Mouse (Mus musculus) heart, postnatal 0 days (tissue): ENCODE data around the gene Gna13. TPM values are rescaled to one million over a fixed set of nuclear protein-coding genes. Genes with fewer than 3 reads are reported as not detected.

ENCODE experiments used
- ATAC-seq: fragments of 200-750 bp; cut with Nextera tagmentation; 2 replicates; pipeline ENCODE4 v1.8.0; 2017; ENCODE audit warnings: low read depth, moderate number of reproducible peaks, moderate library complexity; ENCODE audit not compliant: insufficient read depth
- DNase-seq: peaks from one replicate; pipeline ENCODE4 v3.0.0-alpha.2; 2016; ENCODE audit warnings: low spot score
- H3K27ac ChIP-seq: fragments of 300-500 bp; sonication (generic); 2 replicates; pipeline ENCODE4 v1.5.1; 2014; ENCODE audit warnings: low read depth, mild to moderate bottlenecking
- H3K27me3 ChIP-seq: fragments of 300-500 bp; sonication (generic); 2 replicates; pipeline ENCODE4 v1.6.1; 2014; ENCODE audit warnings: low read length, mixed read lengths; ENCODE audit not compliant: control insufficient read depth, insufficient read depth
- H3K36me3 ChIP-seq: fragments of 300-500 bp; sonication (generic); replicated peaks from 2 replicates; pipeline ENCODE4 v1.6.1; 2014; ENCODE audit warnings: low read length, mixed read lengths; ENCODE audit not compliant: control insufficient read depth, insufficient read depth
- H3K4me1 ChIP-seq: fragments of 300-500 bp; sonication (generic); 2 replicates; pipeline ENCODE4 v1.6.1; 2014; ENCODE audit warnings: antibody characterized with exemption; ENCODE audit not compliant: control insufficient read depth, insufficient read depth
- H3K4me2 ChIP-seq: fragments of 300-500 bp; sonication (generic); 2 replicates; pipeline ENCODE4 v1.6.1; 2014; ENCODE audit warnings: low read depth, mild to moderate bottlenecking, low read length, moderate library complexity
- H3K4me3 ChIP-seq: fragments of 300-500 bp; sonication (generic); 2 replicates; pipeline ENCODE4 v1.5.1; 2014; ENCODE audit warnings: low read depth, low read length
- H3K9ac ChIP-seq: fragments of 300-500 bp; sonication (generic); replicated peaks from 2 replicates; pipeline ENCODE4 v1.6.1; 2014; ENCODE audit warnings: low read depth, low read length, mixed read lengths
- H3K9me3 ChIP-seq: fragments of 300-500 bp; sonication (generic); replicated peaks from 2 replicates; pipeline ENCODE4 v1.6.1; 2016; ENCODE audit warnings: low read length; ENCODE audit not compliant: control insufficient read depth
- CTCF ChIP-seq: IDR thresholded peaks from 2 replicates; pipeline ENCODE4 v1.5.1; 2016; ENCODE audit warnings: antibody characterized with exemption, control low read depth, low read depth
- EP300 ChIP-seq: IDR thresholded peaks from 2 replicates; pipeline ENCODE4 v1.6.1; 2016; ENCODE audit warnings: antibody characterized with exemption, low read depth
- WGBS: fragments of 180-500 bp; shearing (Covaris S2); extraction: QIAGEN DNeasy Blood & Tissue Kit; methylation state at CpG from one replicate; pipeline ENCODE4 v1.1.7; 2014; 5-methylcytosine and 5-hydroxymethylcytosine counted together
- polyA plus RNA-seq: library from polyadenylated mRNA; unstranded; fragments of >200 nt; fragmentation: Nextera tagmentation; extraction: Ambion mirVana; gene quantifications from 2 replicates; pipeline ENCODE4 v1.2.1, GENCODE M21; 2015
- total RNA-seq: library from RNA; depleted of rRNA; stranded (reverse); fragments of >200 nt; gene quantifications from 2 replicates; pipeline ENCODE4 v1.2.3, GENCODE M21; 2014; ENCODE audit warnings: low replicate concordance

The Gna13 gene
- total and polyA plus RNA-seq, 2 experiments from 2014 or later: 28.0 to 42.7 TPM

GRCm38 (mm10) chr11:109414802-109415201 lies 52.2 kb downstream of the Gna13 start:
- no peak for ATAC-seq
- DNase-seq: no peak

GRCm38 (mm10) chr11:109416709-109417420 lies 54.2 kb downstream of the Gna13 start:
- Histone ChIP-seq H3K36me3 (no peaks in the 10 kb centered on the region), H3K4me2 (no peak overlapping the region), H3K9ac (no peak overlapping the region), H3K4me1 (no peaks in the 10 kb centered on the region), H3K9me3 (no peaks in the 10 kb centered on the region), H3K27me3 (no peaks in the 10 kb centered on the region), H3K27ac (no peak overlapping the region), H3K4me3 (no peak overlapping the region)
- TF ChIP-seq EP300 (no peak), CTCF (no peak)
- ATAC-seq: no peak
- WGBS: 52% methylated on average over 8 of the region's 8 CpGs
- DNase-seq: no peak

More at GRCm38 (mm10) chr11:109414802-109415201, 52.2 kb downstream of the Gna13 start:
- H3K9ac ChIP-seq: no peak overlapping the region
- no peak for TF ChIP-seq EP300
- no peak for TF ChIP-seq CTCF
- no peaks in the 10 kb centered on the region for H3K36me3 ChIP-seq
- H3K4me2 ChIP-seq: no peak overlapping the region
- 84% methylated on average over 5 of the region's 5 CpGs for WGBS
- H3K4me3 ChIP-seq: no peak overlapping the region
- no peak overlapping the region for H3K27ac ChIP-seq
- no peaks in the 10 kb centered on the region for H3K9me3 ChIP-seq
- H3K27me3 ChIP-seq: no peaks in the 10 kb centered on the region
- H3K4me1 ChIP-seq: no peaks in the 10 kb centered on the region

- no peak for ATAC-seq
- 78% methylated on average over 9 of the region's 9 CpGs for WGBS
These were observed 54.9 kb downstream of the Gna13 start for GRCm38 (mm10) chr11:109417472-109418040.

GRCm38 (mm10) chr11:109419461-109419860 lies 56.8 kb downstream of the Gna13 start:
- Histone ChIP-seq H3K27ac (no peak overlapping the region), H3K27me3 (no peaks in the 10 kb centered on the region), H3K4me3 (no peak overlapping the region), H3K9ac (no peak overlapping the region), H3K9me3 (peaks cover 5% of the 10 kb centered on the region; the same call in 1 of the 2 replicates), H3K4me2 (no peak overlapping the region), H3K4me1 (no peaks in the 10 kb centered on the region), H3K36me3 (no peaks in the 10 kb centered on the region)
- DNase-seq (no peak), ATAC-seq (no peak)
- TF ChIP-seq EP300: no peak
- no peak for TF ChIP-seq CTCF
- WGBS: 51% methylated on average over 4 of the region's 4 CpGs

More at GRCm38 (mm10) chr11:109417472-109418040, 54.9 kb downstream of the Gna13 start:
- TF ChIP-seq EP300 (no peak), CTCF (no peak)
- H3K4me3 ChIP-seq: no peak overlapping the region
- no peaks in the 10 kb centered on the region for H3K4me1 ChIP-seq
- H3K27ac ChIP-seq: no peak overlapping the region
- no peak for DNase-seq
- H3K4me2 ChIP-seq: no peak overlapping the region
- no peaks in the 10 kb centered on the region for H3K27me3 ChIP-seq
- no peaks in the 10 kb centered on the region for H3K36me3 ChIP-seq
- H3K9me3 ChIP-seq: peaks cover 5% of the 10 kb centered on the region; the same call in 1 of the 2 replicates
- H3K9ac ChIP-seq: no peak overlapping the region

- WGBS: 36% methylated on average over 16 of the region's 16 CpGs
- TF ChIP-seq CTCF (no peak), EP300 (no peak)
- peak overlapping the region; percentile 43 for H3K4me2 ChIP-seq
- H3K4me1 ChIP-seq: no peaks in the 10 kb centered on the region
- ATAC-seq (no peak), DNase-seq (no peak)
- H3K27me3 ChIP-seq: no peaks in the 10 kb centered on the region
- no peaks in the 10 kb centered on the region for H3K36me3 ChIP-seq
- H3K9ac ChIP-seq: no peak overlapping the region
- peaks cover 5% of the 10 kb centered on the region; the same call in 1 of the 2 replicates for H3K9me3 ChIP-seq
- H3K27ac ChIP-seq: no peak overlapping the region
- 0 out of 2 replicates have a peak overlapping the region, but pooled peaks have one; percentile 2 for H3K4me3 ChIP-seq
These were observed 57.4 kb downstream of the Gna13 start for GRCm38 (mm10) chr11:109419961-109420566.
